Mouse (Mus musculus): Measurements from ENCODE around the gene Myog. TPM values are rescaled to one million over a fixed set of nuclear protein-coding genes. Genes with fewer than 3 reads are reported as not detected.

The Myog gene
- polyA plus RNA-seq, 1 experiment from 2014 or later: 48.2 TPM

- H3K36me3 ChIP-seq (ENCODE audit: control insufficient read depth, insufficient read depth, low read length): no peaks in the 10 kb centered on the region
- no peaks in the 10 kb centered on the region for H3K27me3 ChIP-seq (ENCODE audit: control insufficient read depth, insufficient read depth, low read length)
- H3K4me2 ChIP-seq (ENCODE audit: low read depth): no peak overlapping the region
- no peak overlapping the region for H3K9ac ChIP-seq (ENCODE audit: low read length)
- H3K4me1 ChIP-seq (ENCODE audit: control insufficient read depth, insufficient read depth, low read length): no peaks in the 10 kb centered on the region
- no peak overlapping the region for H3K27ac ChIP-seq (ENCODE audit: low read depth, low read length)
- DNase-seq (ENCODE audit: low spot score): no peak
- 83% methylated on average over 7 of the region's 7 CpGs for WGBS
- no peak overlapping the region for H3K4me3 ChIP-seq (ENCODE audit: low read depth, low read length)
- ATAC-seq (ENCODE audit: insufficient read depth, low FRiP score, low TSS enrichment): no peak
- no peaks in the 10 kb centered on the region for H3K9me3 ChIP-seq (ENCODE audit: control insufficient read depth, low read length)
Observed at GRCm38 (mm10) chr1:134276823-134277222, 13.0 kb upstream of the Myog start.

GRCm38 (mm10) chr1:134280174-134280573 is 9.6 kb upstream of the Myog start:
- H3K9me3 ChIP-seq (ENCODE audit: control insufficient read depth, low read length): no peaks in the 10 kb centered on the region
- WGBS: 86% methylated on average over 5 of the region's 5 CpGs
- H3K27ac ChIP-seq (ENCODE audit: low read depth, low read length): no peak overlapping the region

GRCm38 (mm10) chr1:134281563-134281962 is 8.2 kb upstream of the Myog start:
- H3K9me3 ChIP-seq (ENCODE audit: control insufficient read depth, low read length): no peaks in the 10 kb centered on the region
- H3K9ac ChIP-seq (ENCODE audit: low read length): no peak overlapping the region
- no peak overlapping the region for H3K27ac ChIP-seq (ENCODE audit: low read depth, low read length)
- no peak overlapping the region for H3K4me3 ChIP-seq (ENCODE audit: low read depth, low read length)
- no peak for ATAC-seq (ENCODE audit: insufficient read depth, low FRiP score, low TSS enrichment)
- H3K27me3 ChIP-seq (ENCODE audit: control insufficient read depth, insufficient read depth, low read length): no peaks in the 10 kb centered on the region
- H3K4me2 ChIP-seq (ENCODE audit: low read depth): no peak overlapping the region
- no peaks in the 10 kb centered on the region for H3K4me1 ChIP-seq (ENCODE audit: control insufficient read depth, insufficient read depth, low read length)
- WGBS: 78% methylated on average over 4 of the region's 4 CpGs
- no peak for DNase-seq (ENCODE audit: low spot score)
- H3K36me3 ChIP-seq (ENCODE audit: control insufficient read depth, insufficient read depth, low read length): no peaks in the 10 kb centered on the region

More at GRCm38 (mm10) chr1:134280174-134280573, 9.6 kb upstream of the Myog start:
- Histone ChIP-seq H3K4me3 (ENCODE audit: low read depth, low read length) (no peak overlapping the region), H3K4me1 (ENCODE audit: control insufficient read depth, insufficient read depth, low read length) (no peaks in the 10 kb centered on the region), H3K27me3 (ENCODE audit: control insufficient read depth, insufficient read depth, low read length) (no peaks in the 10 kb centered on the region), H3K36me3 (ENCODE audit: control insufficient read depth, insufficient read depth, low read length) (no peaks in the 10 kb centered on the region), H3K4me2 (ENCODE audit: low read depth) (no peak overlapping the region), H3K9ac (ENCODE audit: low read length) (no peak overlapping the region)
- DNase-seq (ENCODE audit: low spot score): no peak
- no peak for ATAC-seq (ENCODE audit: insufficient read depth, low FRiP score, low TSS enrichment)

GRCm38 (mm10) chr1:134282342-134282741 is 7.4 kb upstream of the Myog start:
- Histone ChIP-seq H3K9ac (ENCODE audit: low read length) (no peak overlapping the region), H3K4me2 (ENCODE audit: low read depth) (no peak overlapping the region), H3K4me3 (ENCODE audit: low read depth, low read length) (no peak overlapping the region), H3K27me3 (ENCODE audit: control insufficient read depth, insufficient read depth, low read length) (no peaks in the 10 kb centered on the region), H3K9me3 (ENCODE audit: control insufficient read depth, low read length) (no peaks in the 10 kb centered on the region), H3K36me3 (ENCODE audit: control insufficient read depth, insufficient read depth, low read length) (no peaks in the 10 kb centered on the region), H3K4me1 (ENCODE audit: control insufficient read depth, insufficient read depth, low read length) (no peaks in the 10 kb centered on the region), H3K27ac (ENCODE audit: low read depth, low read length) (no peak overlapping the region)
- DNase-seq (ENCODE audit: low spot score): no peak
- ATAC-seq (ENCODE audit: insufficient read depth, low FRiP score, low TSS enrichment): no peak
- 78% methylated on average over 3 of the region's 3 CpGs for WGBS

- Histone ChIP-seq H3K27ac (ENCODE audit: low read depth, low read length) (no peak overlapping the region), H3K4me2 (ENCODE audit: low read depth) (no peak overlapping the region), H3K9ac (ENCODE audit: low read length) (no peak overlapping the region), H3K4me1 (ENCODE audit: control insufficient read depth, insufficient read depth, low read length) (no peaks in the 10 kb centered on the region), H3K27me3 (ENCODE audit: control insufficient read depth, insufficient read depth, low read length) (no peaks in the 10 kb centered on the region), H3K4me3 (ENCODE audit: low read depth, low read length) (no peak overlapping the region), H3K9me3 (ENCODE audit: control insufficient read depth, low read length) (no peaks in the 10 kb centered on the region), H3K36me3 (ENCODE audit: control insufficient read depth, insufficient read depth, low read length) (no peaks in the 10 kb centered on the region)
- no peak for DNase-seq (ENCODE audit: low spot score)
- 59% methylated on average over 1 of the region's 1 CpGs for WGBS
- ATAC-seq (ENCODE audit: insufficient read depth, low FRiP score, low TSS enrichment): no peak
Observed at GRCm38 (mm10) chr1:134283108-134283507, 6.7 kb upstream of the Myog start.

GRCm38 (mm10) chr1:134285458-134286120 is 4.2 kb upstream of the Myog start:
- Histone ChIP-seq H3K9me3 (ENCODE audit: control insufficient read depth, low read length) (no peaks in the 10 kb centered on the region), H3K4me2 (ENCODE audit: low read depth) (no peak overlapping the region), H3K4me1 (ENCODE audit: control insufficient read depth, insufficient read depth, low read length) (no peaks in the 10 kb centered on the region), H3K9ac (ENCODE audit: low read length) (no peak overlapping the region), H3K27ac (ENCODE audit: low read depth, low read length) (no peak overlapping the region), H3K27me3 (ENCODE audit: control insufficient read depth, insufficient read depth, low read length) (no peaks in the 10 kb centered on the region), H3K36me3 (ENCODE audit: control insufficient read depth, insufficient read depth, low read length) (no peaks in the 10 kb centered on the region), H3K4me3 (ENCODE audit: low read depth, low read length) (no peak overlapping the region)
- DNase-seq (ENCODE audit: low spot score) (no peak), ATAC-seq (ENCODE audit: insufficient read depth, low FRiP score, low TSS enrichment) (no peak)
- whole genome bisulfite sequencing: 56% methylated on average over 10 of the region's 10 CpGs

GRCm38 (mm10) chr1:134288239-134288638 is 1.6 kb upstream of the Myog start:
- ATAC-seq (ENCODE audit: insufficient read depth, low FRiP score, low TSS enrichment) (no peak), DNase-seq (ENCODE audit: low spot score) (no peak)
- H3K4me3 ChIP-seq (ENCODE audit: low read depth, low read length): no peak overlapping the region
- peaks cover 5% of the 10 kb centered on the region; the same call in 1 of the 2 replicates for H3K4me1 ChIP-seq (ENCODE audit: control insufficient read depth, insufficient read depth, low read length)
- no peak overlapping the region for H3K27ac ChIP-seq (ENCODE audit: low read depth, low read length)
- no peaks in the 10 kb centered on the region for H3K36me3 ChIP-seq (ENCODE audit: control insufficient read depth, insufficient read depth, low read length)
- H3K9ac ChIP-seq (ENCODE audit: low read length): no peak overlapping the region
- H3K4me2 ChIP-seq (ENCODE audit: low read depth): no peak overlapping the region
- 84% methylated on average over 3 of the region's 3 CpGs for WGBS
- H3K27me3 ChIP-seq (ENCODE audit: control insufficient read depth, insufficient read depth, low read length): no peaks in the 10 kb centered on the region
- no peaks in the 10 kb centered on the region for H3K9me3 ChIP-seq (ENCODE audit: control insufficient read depth, low read length)

- H3K27me3 ChIP-seq (ENCODE audit: control insufficient read depth, insufficient read depth, low read length): no peaks in the 10 kb centered on the region
- H3K9me3 ChIP-seq (ENCODE audit: control insufficient read depth, low read length): no peaks in the 10 kb centered on the region
- H3K4me2 ChIP-seq (ENCODE audit: low read depth): no peak overlapping the region
- DNase-seq (ENCODE audit: low spot score) (no peak), ATAC-seq (ENCODE audit: insufficient read depth, low FRiP score, low TSS enrichment) (no peak)
- 90% methylated on average over 12 of the region's 13 CpGs for WGBS
- H3K4me1 ChIP-seq (ENCODE audit: control insufficient read depth, insufficient read depth, low read length): peaks cover 5% of the 10 kb centered on the region; the same call in 1 of the 2 replicates
- no peak overlapping the region for H3K27ac ChIP-seq (ENCODE audit: low read depth, low read length)
- no peak overlapping the region for H3K9ac ChIP-seq (ENCODE audit: low read length)
- no peak overlapping the region for H3K4me3 ChIP-seq (ENCODE audit: low read depth, low read length)
- H3K36me3 ChIP-seq (ENCODE audit: control insufficient read depth, insufficient read depth, low read length): no peaks in the 10 kb centered on the region
Observed at GRCm38 (mm10) chr1:134290300-134290699, 511 bp downstream of the Myog start.

- 62% methylated on average over 5 of the region's 5 CpGs for WGBS
- Histone ChIP-seq H3K9me3 (ENCODE audit: control insufficient read depth, low read length) (no peaks in the 10 kb centered on the region), H3K4me3 (ENCODE audit: low read depth, low read length) (no peak overlapping the region), H3K36me3 (ENCODE audit: control insufficient read depth, insufficient read depth, low read length) (no peaks in the 10 kb centered on the region), H3K9ac (ENCODE audit: low read length) (no peak overlapping the region), H3K4me2 (ENCODE audit: low read depth) (no peak overlapping the region), H3K27me3 (ENCODE audit: control insufficient read depth, insufficient read depth, low read length) (no peaks in the 10 kb centered on the region), H3K27ac (ENCODE audit: low read depth, low read length) (no peak overlapping the region), H3K4me1 (ENCODE audit: control insufficient read depth, insufficient read depth, low read length) (peaks cover 5% of the 10 kb centered on the region; the same call in 1 of the 2 replicates)
- DNase-seq (ENCODE audit: low spot score) (no peak), ATAC-seq (ENCODE audit: insufficient read depth, low FRiP score, low TSS enrichment) (no peak)
Observed at GRCm38 (mm10) chr1:134290909-134291308, 1.1 kb downstream of the Myog start.
